Mouse (Mus musculus): ENCODE results near the gene Cerk. TPM values are rescaled to one million over a fixed set of nuclear protein-coding genes. Genes with fewer than 3 reads are reported as not detected.
"Not testable (repeated sequence)": the region's sequence is repeated elsewhere in the genome, so short reads cannot be mapped to it uniquely, and the experiment has no call there.

The Cerk gene
- total RNA-seq, 2 experiments from 2014 or later = 41.6 to 43.0 TPM

- Histone ChIP-seq H3K27ac (peak overlapping the region; percentile 93), H3K4me3 (no peak overlapping the region; the same call in 1 of the 2 replicates)
- no peak for TF ChIP-seq CTCF (conservative IDR thresholded peaks at IDR 0.05)
- DNase-seq (ENCODE audit: low spot score in 2 of 2) = peak in 1 of 2 experiments; percentile 46
Measured at GRCm38 (mm10) chr15:86221369-86221768, 35.4 kb upstream of the Cerk start.

- TF ChIP-seq CTCF (conservative IDR thresholded peaks at IDR 0.05) = no peak
- H3K27ac ChIP-seq = peak overlapping the region; percentile 93
- peak overlapping the region; percentile 8; the same call in 1 of the 2 replicates for H3K4me3 ChIP-seq
- DNase-seq (ENCODE audit: low spot score in 2 of 2) = no peak
Measured at GRCm38 (mm10) chr15:86220715-86221114, 34.8 kb upstream of the Cerk start.

- Histone ChIP-seq H3K4me3 (peak overlapping the region; percentile 8; the same call in 1 of the 2 replicates), H3K27ac (peak overlapping the region; percentile 93)
- no peak for TF ChIP-seq CTCF (conservative IDR thresholded peaks at IDR 0.05)
- no peak for DNase-seq (ENCODE audit: low spot score in 2 of 2)
Measured at GRCm38 (mm10) chr15:86220229-86220630, 34.3 kb upstream of the Cerk start.

- 0 out of 2 replicates have a peak, but pooled peaks have one; percentile 16 for TF ChIP-seq CTCF (conservative IDR thresholded peaks at IDR 0.05)
- no peak for DNase-seq (ENCODE audit: low spot score in 2 of 2)
- peak overlapping the region; percentile 93 for H3K27ac ChIP-seq
- H3K4me3 ChIP-seq = peak overlapping the region; percentile 8; the same call in 1 of the 2 replicates
Measured at GRCm38 (mm10) chr15:86219534-86220228, 33.7 kb upstream of the Cerk start.

GRCm38 (mm10) chr15:86216641-86217040 is 30.7 kb upstream of the Cerk start:
- DNase-seq (ENCODE audit: low spot score in 2 of 2); H3K4me3 ChIP-seq; H3K27ac ChIP-seq: not testable (repeated sequence)

- DNase-seq (ENCODE audit: low spot score in 2 of 2) = peak in 1 of 2 experiments; percentile 40
- no peak for TF ChIP-seq CTCF (conservative IDR thresholded peaks at IDR 0.05)
- peak overlapping the region; percentile 98 for H3K4me3 ChIP-seq
- H3K27ac ChIP-seq = peak overlapping the region; percentile 95
Measured at GRCm38 (mm10) chr15:86214549-86215201, 28.7 kb upstream of the Cerk start.

GRCm38 (mm10) chr15:86213753-86214548 is 28.0 kb upstream of the Cerk start, which contains the start of gene Tbc1d22a:
TSS of gene Tbc1d22a (plus strand) at chr15:86214459.
- DNase-seq (ENCODE audit: low spot score in 2 of 2) = peak; percentile 92 to 95
- Histone ChIP-seq H3K4me3 (peak within 1 kb of the TSS; percentile 98), H3K27ac (peak within 1 kb of the TSS; percentile 95)
- no peak for TF ChIP-seq CTCF (conservative IDR thresholded peaks at IDR 0.05)

GRCm38 (mm10) chr15:86212193-86212592 is 26.3 kb upstream of the Cerk start:
- not testable (repeated sequence) for H3K4me3 ChIP-seq; H3K27ac ChIP-seq; DNase-seq (ENCODE audit: low spot score in 2 of 2)

- H3K4me3 ChIP-seq = no peak overlapping the region
- peak overlapping the region; percentile 8; the same call in 1 of the 2 replicates for H3K27ac ChIP-seq
- no peak for DNase-seq (ENCODE audit: low spot score in 2 of 2)
- peak; percentile 51 for TF ChIP-seq CTCF (conservative IDR thresholded peaks at IDR 0.05)
Measured at GRCm38 (mm10) chr15:86206385-86206784, 20.4 kb upstream of the Cerk start.

- Histone ChIP-seq H3K4me3 (no peak overlapping the region), H3K27ac (no peak overlapping the region)
- peak; percentile 82 for TF ChIP-seq CTCF (conservative IDR thresholded peaks at IDR 0.05)
- no peak for DNase-seq (ENCODE audit: low spot score in 2 of 2)
Measured at GRCm38 (mm10) chr15:86205300-86205699, 19.4 kb upstream of the Cerk start.

- H3K27ac ChIP-seq = no peak overlapping the region
- no peak overlapping the region for H3K4me3 ChIP-seq
- no peak for DNase-seq (ENCODE audit: low spot score in 2 of 2)
- TF ChIP-seq CTCF (conservative IDR thresholded peaks at IDR 0.05) = no peak
Measured at GRCm38 (mm10) chr15:86203942-86204561, 18.1 kb upstream of the Cerk start.

- Histone ChIP-seq H3K27ac (no peak overlapping the region), H3K4me3 (no peak overlapping the region)
- TF ChIP-seq CTCF (conservative IDR thresholded peaks at IDR 0.05) = no peak
- DNase-seq (ENCODE audit: low spot score in 2 of 2) = no peak
Measured at GRCm38 (mm10) chr15:86203292-86203793, 17.4 kb upstream of the Cerk start.
